Mouse (Mus musculus): ENCODE measurements around the gene Kalrn.
A peak's percentile ranks its signal among the peaks of the same experiment; 100 is the strongest.

Kalrn gene

GRCm38 (mm10) chr16:33986993-33987392, 586.3 kb downstream of the Kalrn start:
- DNase-seq (ENCODE audit: low read depth): no peak

DNA sequence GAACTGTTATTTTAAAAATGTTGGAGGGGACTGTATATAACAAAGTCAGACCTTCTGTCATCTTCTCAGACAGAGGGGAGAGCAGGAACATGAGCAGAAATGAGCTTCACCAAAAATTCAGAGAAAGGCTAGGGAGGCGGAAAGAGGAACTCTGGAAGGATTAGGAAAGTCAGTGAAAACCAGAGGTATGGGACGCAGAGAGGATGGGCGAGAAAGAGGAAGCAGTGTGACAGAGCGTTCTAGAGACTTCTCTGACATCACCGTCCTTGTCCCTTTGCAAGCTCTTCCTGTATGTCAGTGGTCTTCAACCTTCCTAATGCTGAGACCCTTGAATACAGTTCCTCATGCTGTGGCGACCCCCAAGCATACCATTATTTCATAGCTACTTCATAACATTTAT, 588.0 kb downstream of the Kalrn start:
- DNase-seq (ENCODE audit: low read depth): no peak

DNA sequence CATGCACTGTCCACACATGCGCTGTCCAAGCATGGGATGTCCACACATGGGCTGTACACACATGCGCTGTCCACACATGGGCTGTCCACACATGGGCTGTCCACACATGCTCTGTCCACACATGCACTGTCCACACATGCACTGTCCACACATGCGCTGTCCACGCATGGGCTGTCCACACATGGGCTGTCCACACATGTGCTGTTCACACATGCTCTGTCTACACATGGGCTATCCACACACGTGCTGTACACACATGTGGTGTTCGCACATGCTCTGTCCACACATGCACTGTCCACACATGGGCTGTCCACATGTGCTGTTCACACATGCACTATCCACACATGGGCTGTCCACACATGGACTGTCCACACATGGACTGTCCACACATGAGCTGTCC, 589.6 kb downstream of the Kalrn start:
- no peak for DNase-seq (ENCODE audit: low read depth)

DNA sequence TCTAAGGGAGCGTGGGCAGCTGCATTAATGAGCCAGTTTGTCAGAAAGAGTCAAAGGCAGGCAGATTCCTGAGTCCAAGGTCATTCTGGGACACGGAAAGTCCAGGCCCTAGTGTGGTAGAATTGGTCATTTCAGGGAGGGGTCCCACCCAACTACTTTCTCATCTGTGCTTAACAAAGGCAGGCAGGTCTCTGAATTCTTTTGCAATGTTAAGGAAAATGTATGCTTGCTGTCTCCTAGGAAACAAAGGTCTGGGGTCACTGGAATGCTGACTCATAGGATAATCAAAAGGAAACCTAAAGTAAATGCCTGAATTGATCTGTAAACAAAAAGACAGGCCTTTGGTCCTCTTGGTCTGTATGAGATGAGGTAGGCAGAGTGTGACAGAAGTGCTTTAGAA, 593.5 kb downstream of the Kalrn start:
- no peak for DNase-seq (ENCODE audit: low read depth)

- DNase-seq (ENCODE audit: low read depth): no peak
These were observed 606.1 kb downstream of the Kalrn start for GRCm38 (mm10) chr16:33967283-33967640.

DNA sequence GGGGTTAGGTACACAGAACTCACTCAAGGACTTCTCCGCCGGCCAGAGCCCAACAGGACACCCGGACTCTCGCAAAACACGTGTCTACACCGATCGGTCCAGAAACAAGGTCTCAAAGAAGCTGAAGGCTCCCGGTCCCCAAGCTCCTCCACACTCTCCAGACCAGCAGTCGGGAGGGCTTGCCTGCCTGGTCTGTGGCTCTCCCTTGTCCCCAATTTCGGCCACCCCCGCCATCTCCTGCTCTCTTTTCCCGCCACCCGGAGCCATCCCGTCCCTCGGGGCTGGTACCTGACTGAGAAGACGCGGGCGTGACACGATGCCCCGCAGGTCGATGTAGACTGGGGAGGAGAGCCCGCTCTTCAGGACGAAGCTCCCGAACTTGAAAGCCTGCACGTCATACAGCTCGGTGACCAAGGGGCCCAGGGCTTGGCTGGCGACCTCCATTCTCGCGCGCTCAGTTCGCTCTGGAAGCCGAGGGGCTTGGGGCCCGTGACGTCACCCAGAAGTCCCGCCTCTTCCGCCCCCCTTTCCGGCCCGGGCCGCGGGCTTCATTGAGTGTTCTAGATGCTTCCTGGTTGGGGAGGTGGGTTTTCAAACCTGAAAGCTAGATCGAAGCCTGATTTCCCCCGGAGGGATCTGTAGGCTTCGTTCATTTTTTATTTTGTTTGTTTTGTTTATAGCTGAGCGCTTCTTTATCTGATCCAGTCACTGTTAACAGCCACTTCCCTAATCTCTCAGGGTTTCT, 606.6 kb downstream of the Kalrn start, which contains the start of gene Umps:
Gene Umps, minus strand, starts transcription at position 501 of the 745 bp plus-strand sequence.
- DNase-seq (ENCODE audit: low read depth): no peak

DNA sequence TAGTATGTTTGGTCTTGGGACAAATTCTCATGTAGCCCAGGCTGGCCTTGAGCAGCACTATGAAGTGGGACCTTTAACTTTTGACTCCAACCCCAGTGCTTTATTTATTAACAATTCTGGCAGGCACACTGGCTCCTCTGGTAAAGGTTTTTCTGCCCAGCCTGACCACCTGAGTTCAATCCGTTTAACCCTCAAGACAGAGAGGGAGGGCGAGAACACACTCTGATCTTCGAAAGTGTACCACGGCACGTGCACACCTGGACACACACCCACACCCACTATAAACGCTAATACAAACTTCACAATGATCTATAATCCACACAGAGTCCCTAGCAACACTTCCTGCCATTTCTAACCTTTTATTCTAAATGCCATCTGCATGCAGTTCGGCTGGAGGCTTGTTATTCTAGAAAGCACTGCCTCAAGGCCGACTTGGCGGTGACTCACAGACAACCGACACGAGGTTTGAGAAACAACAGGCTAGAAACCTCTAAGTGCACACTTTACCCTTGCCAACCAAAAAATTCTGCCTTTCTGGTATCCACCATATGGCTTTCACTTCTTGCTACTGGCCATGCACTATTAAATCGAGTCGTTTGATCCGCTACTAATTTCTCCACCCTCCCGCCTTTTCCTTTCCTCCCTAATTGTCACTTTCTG, 607.3 kb downstream of the Kalrn start:
- no peak for DNase-seq (ENCODE audit: low read depth)

DNA sequence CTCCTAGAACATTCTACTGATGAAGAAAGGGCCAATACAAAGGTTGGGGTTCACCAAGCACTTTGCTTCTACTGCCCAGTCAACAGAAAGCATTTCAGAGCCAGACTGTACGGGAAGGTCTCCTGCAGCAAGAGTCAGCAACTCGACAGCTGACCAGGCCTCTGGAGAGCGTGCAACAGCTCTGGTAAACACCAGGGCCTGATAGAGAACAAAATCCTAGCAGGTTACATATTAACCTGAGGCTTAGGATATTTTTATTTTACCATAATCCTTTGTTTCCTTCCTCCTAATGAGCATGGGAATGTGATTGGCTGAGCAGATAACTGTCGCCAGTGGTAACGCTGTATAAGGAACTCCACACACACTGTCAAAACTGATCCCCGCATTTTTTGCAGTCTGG, 609.8 kb downstream of the Kalrn start:
- DNase-seq (ENCODE audit: low read depth): no peak

GRCm38 (mm10) chr16:33954793-33955192, 618.5 kb downstream of the Kalrn start:
- no peak for DNase-seq (ENCODE audit: low read depth)

- no peak for DNase-seq (ENCODE audit: low read depth)
These were observed 620.3 kb downstream of the Kalrn start for GRCm38 (mm10) chr16:33953008-33953407.

- no peak for DNase-seq (ENCODE audit: low read depth)
These were observed 622.5 kb downstream of the Kalrn start for GRCm38 (mm10) chr16:33950830-33951229.

DNA sequence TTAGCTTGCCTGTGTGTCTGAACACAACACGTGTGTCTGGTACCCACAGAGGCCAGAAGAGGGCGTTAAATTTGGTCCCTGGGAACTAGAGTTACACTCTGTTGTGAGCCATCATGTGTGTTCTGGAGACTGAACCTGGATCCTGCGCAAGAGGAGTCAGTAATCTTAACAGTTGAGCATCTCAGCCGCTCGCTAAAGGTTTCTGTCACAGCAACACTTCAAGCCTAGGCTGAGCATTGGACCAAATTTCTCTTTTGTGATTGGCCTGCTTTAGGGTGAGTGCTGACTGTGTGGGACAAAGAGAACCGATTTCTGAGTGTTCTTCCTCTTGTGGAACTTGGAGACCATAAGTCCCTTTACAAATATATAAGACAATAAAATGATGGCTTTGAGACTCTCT, 622.9 kb downstream of the Kalrn start:
- no peak for DNase-seq (ENCODE audit: low read depth)

DNA sequence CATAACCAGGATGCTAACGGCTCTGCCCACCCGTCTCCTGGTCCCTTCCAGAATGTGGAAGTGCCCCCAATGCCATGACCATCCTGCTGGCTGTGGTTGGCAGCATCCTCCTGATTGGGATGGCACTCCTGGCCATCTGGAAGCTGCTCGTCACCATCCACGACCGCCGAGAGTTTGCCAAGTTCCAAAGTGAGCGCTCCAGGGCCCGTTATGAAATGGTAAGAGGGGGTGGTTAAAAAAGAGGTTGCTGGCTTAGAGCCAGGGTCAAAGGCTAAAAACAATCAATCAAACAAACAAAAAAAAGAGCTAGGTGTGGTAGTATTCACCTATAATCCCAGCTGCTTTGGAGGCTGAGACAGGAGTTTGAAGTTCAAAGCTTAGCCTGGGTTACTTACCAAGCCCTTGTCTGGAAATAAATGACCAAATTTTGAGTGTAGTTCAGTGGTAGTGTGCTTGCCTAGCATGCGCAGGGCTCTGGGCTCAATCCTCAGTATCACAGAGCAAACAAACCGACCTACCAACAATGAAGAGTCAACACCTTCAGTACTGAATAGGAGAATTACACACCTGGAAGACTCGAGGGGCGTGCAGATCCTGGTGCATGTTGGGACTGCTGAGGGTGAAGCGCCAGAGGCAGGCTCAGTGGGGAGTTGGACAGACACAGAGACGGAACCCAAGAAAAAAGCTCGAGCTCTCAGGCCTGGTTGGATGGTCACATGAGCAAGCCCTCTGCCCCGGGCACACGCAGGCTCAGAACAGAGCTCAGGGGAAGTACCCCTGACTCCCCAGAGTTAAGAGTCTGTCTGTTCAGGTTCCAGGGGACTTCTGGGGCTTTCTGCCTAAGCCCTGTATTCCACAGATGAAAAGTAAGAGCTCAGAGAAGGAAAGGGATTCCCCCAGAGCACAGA, 625.4 kb downstream of the Kalrn start:
- no peak for DNase-seq (ENCODE audit: low read depth)

GRCm38 (mm10) chr16:33946021-33946420, 627.3 kb downstream of the Kalrn start:
- DNase-seq (ENCODE audit: low read depth): no peak

- no peak for DNase-seq (ENCODE audit: low read depth)
These were observed 628.6 kb downstream of the Kalrn start for GRCm38 (mm10) chr16:33944772-33945171.

DNA sequence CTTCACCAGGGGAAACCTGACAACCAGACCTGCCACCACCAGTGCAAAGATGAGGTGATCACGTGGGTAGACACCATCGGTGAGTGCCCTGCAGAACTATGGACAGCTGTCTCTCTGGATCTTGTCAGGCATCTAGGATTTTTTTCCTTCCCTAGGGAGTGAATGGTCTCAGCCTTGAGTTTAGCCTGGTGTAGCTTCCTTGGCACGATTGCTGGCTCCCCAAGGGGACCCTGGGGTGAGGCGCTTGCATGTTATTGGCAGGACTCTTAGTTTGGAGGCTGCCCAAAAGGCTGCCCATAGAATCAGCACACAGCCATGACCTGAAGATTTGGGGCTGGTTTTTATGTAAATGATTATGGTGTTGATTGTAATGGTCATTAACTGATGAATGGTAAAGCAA, 629.2 kb downstream of the Kalrn start:
- DNase-seq (ENCODE audit: low read depth): no peak

- no peak for DNase-seq (ENCODE audit: low read depth)
These were observed 629.9 kb downstream of the Kalrn start for GRCm38 (mm10) chr16:33943388-33943787.

DNA sequence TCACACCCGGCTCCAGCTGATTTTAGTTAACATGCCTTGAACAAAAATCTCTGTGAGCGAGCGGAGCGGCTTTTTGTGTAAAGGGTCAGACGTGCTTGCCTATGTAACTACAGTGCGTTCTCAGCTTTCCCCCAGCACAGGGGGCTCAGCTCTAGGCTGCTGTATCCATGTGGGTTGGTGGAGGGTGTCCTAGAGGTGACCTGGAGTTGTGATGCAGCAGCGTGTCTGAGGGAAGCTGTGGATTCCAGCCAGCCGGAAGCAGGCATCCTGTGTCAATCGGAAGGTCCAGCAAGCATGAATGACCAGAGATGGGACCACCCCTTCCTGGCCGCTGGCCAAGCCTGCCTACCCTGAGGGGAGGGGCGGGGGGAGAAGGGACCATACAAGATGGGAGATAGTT, 631.0 kb downstream of the Kalrn start:
- DNase-seq (ENCODE audit: low read depth): no peak

- peak; percentile 56 for DNase-seq (ENCODE audit: low read depth)
These were observed 632.0 kb downstream of the Kalrn start for GRCm38 (mm10) chr16:33941271-33941781.

GRCm38 (mm10) chr16:33940095-33940494, 633.2 kb downstream of the Kalrn start:
- no peak for DNase-seq (ENCODE audit: low read depth)

- DNase-seq (ENCODE audit: low read depth): no peak
These were observed 633.7 kb downstream of the Kalrn start for GRCm38 (mm10) chr16:33939636-33940035.

- DNase-seq (ENCODE audit: low read depth): no peak
These were observed 634.2 kb downstream of the Kalrn start for GRCm38 (mm10) chr16:33939133-33939531.

All from fibroblast of lung, adult 2 months (primary cell).